Mouse (Mus musculus): ENCODE results near the gene Ticam1. TPM values are rescaled to one million over a fixed set of nuclear protein-coding genes. Genes with fewer than 3 reads are reported as not detected.

Ticam1 gene
- total RNA-seq, 4 experiments from 2014 or later = 5.7 to 8.4 (median 6.5) TPM

DNA sequence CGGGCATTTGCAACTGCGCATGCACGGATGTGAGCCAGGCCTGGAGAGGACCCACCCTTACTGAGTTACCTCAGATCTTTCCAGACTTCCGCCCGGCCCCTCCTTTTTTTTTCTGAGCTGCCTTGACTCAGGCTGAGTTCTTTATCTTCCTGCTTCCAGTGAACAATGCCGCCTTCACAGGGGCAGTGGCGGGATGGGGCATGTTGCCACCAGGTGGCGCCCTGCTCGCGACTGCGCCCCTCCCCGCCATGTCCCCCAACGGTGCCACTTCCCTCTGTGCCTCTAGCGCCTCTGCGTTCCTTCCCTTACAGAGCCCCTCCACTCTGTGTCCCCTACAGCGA lies 14.6 kb upstream of the Ticam1 start:
- DNase-seq (ENCODE audit: low spot score in 2 of 2) = peak in 1 of 2 experiments; percentile 52

DNA sequence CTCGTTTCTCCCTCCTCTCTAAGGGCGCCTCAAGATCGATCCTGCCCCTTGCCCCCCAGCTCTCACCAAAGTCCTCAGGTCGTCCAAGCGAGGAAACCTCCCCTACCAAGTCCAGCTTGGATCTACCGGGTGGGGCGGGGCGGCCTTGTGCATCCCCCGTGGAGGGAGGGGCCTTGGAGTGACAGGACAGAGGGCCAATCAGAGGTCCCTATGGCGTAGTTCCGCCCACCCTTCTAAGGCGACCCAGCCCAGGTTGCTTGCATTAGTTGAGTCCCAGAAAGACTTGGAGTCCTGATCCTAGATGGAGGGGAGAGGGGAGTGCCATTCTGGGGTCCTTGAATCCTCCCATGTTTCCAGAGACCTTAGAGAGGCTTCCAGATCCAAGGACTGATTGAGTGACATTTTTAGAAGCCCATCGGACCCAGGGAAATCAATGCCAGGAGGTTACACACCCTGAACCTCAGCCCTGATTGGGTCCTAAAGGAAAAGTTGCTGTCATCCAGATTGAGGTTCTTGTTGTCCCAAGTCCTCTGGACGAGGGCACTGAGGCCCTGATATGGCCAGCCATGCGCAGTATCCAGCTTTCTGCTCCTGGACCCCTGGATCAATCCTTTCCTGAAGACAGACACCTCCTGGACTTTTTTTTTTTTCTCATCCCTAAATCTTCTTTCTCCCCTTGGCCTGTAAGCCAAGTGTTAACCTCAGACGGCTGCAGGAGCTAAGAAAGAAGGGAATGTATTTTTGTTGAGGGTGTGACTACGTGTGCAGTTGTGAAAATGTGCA lies 14.0 kb upstream of the Ticam1 start:
- DNase-seq (ENCODE audit: low spot score in 2 of 2) = peak in 1 of 2 experiments; percentile 59

DNA sequence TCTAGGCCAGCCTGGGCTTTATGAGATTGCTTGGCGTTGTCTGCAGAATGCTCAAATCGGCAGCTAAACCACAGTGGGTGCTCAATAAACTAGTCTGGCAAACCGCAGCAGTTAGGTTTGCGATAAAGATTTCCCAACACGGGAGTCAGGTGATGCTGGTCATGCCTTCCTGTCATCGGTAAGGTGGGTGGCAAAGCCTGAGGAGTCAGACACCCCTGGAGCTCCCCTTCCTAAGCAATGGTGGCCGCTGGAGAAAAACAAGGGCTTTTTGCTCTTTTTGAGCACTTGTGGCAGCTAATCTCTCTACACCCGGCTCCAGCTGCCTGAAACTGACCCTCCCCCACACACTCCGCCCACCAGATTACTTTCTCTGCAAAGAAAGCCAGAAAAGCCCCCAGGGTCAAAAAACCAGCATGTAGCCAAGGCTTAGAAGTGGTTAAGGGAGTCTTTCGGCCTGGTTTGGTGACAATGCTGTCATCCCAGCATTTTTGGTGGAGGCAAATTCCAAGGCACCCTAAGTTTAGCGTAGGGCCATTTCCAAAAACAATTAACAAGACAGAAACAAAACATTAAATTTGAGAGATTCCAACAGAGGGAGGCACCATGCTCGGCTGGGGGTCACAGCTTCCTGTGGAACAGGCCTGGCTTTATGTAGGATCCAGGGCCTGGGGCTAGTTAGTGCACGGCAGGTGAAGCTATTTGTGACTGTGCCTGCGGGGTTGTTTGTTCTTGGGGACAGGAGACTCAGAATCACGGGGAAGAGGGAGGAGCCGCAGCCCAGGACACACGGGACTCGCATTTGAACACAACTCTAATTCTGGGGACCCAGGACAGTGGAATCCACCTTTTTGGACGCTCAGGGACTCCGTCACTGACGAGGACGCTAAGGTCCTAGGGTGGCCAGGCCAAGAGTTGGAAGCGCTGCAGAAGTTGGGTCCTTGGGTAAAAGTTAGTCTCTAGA lies 13.1 kb upstream of the Ticam1 start:
- DNase-seq (ENCODE audit: low spot score in 2 of 2) = no peak

DNA sequence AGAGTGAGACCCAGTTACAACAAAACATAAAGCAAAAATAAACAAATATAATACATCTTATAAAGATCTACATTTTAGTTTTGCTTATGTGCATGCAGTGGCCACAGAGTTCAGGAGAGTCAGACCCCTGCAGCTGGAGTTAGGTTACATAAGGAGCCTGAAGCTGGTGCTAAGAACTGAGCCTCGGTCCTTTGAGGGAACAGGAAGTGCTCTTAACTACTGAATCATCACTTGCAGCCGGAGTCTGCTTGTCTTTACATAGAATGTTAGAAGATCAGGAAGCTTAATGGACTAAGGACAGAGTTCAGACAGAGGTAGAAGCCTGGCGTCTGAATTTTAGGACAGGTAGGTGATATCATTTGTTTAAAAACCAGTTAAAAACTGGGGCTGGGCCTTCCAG lies 12.3 kb upstream of the Ticam1 start:
- no peak for DNase-seq (ENCODE audit: low spot score in 2 of 2)

DNA sequence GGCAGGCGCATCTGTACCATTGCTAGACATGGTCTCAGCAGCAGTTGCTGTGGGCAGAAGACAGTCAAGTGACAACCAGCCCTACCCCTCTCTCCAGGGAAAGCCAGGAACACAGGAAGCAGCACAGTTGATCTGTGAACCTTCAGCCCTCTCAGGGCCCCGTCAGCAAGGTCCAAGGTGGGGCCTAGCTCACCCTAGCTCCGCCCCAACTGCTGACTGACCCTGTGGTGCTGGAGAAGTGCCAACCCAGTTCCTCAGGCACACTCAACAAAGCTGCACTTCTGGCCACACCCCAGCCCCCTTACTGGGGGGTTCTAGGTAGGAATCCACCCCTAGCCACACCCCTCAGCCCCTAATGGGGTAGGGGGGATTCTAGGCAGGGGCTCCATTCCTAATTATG lies 11.2 kb upstream of the Ticam1 start:
- no peak for DNase-seq (ENCODE audit: low spot score in 2 of 2)

DNA sequence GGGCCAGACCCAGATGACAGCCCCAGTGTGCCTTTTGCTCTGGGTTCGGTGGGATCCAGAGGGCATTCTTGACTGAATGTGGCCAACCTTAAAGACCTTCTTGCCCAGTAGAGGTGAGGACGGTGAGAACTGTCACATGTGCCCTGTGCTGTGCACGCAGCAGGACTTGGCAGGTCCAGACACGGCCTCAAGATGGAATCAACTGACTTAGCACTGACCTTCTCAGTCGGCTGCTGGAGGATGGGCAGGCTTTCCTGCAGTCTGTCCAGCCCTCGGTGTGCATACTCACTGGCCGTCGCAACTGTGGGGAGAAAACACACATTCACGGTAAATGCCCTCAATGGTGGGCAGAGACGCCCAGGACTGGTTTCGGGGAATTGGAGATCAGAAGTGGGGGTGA lies 9.4 kb upstream of the Ticam1 start:
- no peak for DNase-seq (ENCODE audit: low spot score in 2 of 2)

DNA sequence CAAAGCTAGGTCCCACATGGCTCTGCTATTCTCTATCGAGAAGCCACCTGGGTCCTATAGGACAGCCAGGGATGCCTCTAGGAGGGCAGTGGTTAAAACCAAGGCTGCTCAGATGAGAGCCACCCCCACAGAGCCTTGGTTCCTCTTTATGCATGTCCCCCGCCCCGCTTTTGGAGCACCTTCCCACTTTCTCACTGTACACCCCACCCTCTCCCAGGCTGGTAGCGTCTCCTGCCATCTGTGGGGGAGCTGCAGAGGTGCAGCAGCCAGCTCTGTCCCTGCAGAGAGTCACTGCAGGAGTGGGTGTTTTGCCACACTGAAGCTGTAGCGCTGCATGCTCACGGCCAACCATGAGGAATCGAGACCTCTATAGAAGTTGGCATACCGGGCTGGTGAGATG lies 6.7 kb upstream of the Ticam1 start:
- DNase-seq (ENCODE audit: low spot score in 2 of 2) = peak in 1 of 2 experiments; percentile 81

DNA sequence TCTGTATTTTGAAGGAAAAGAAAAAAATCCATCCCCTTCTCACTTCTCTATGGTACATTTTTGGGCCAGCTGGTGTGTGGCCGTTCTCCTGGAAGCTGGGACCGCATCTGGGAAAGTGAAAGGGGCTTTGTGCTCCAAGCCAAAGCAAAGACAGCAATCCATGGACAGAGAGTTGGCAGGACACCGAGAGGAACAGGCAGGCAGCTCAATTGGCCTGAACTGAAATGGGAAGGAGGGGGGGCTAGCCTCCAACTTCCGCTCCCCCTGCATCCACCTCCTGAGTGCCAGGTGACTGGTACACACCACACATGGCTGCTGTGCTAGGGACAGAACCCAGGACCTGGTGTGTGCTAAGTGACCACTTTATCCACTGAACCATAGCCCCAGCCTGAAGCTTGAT lies 6.2 kb upstream of the Ticam1 start:
- DNase-seq (ENCODE audit: low spot score in 2 of 2) = no peak

DNA sequence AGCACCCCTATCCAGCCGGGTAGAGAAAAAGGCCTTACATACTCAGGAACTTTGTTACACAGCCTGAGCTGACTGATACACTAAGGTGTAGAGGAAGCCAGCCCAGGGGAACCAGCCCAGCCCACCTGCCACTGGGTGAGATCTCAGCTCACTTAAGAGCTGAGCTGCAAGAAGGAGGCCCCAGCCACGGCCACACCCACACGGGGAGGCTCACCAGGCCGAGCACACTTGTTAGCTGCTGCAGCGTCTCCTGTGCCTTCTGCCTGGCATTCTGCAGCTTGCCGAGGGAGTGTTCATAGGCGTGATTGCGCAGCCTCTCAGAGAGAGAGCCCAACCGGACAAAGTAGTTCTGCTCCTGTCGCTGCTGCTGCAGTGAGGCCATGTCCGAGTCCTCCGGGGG lies 4.6 kb upstream of the Ticam1 start:
- DNase-seq (ENCODE audit: low spot score in 2 of 2) = no peak

DNA sequence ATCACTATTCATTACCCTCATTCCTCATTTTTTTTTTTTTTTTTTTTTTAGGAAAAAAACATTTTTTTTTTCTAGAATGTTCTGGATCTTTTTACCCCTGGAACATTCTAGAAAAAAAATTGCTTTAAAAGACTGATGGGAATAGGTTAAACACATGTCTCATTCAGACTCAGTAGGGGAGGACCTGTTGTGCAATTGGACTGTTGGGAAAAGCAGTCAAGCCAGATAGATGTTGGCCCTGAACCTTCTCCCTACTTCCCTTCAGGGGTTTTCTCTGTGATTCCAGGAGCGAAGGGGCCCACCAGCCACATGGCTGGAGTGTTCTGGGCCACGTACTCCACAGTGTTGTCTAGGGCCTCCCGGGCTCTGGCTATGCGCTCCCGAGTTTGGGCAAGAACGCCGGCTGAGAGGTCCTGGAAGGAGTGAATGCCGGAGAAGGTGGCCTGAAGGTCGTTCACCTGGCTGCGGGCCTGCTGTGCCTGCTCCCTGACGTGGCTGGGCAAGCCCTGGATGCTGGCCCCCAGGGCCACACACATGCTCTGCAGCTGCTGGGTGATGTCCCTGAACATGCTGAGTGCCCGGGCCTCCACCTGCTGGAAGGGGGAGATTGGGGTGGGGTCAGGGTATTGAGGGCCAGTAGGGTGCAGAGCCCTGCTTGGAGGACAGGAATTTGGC lies 3.0 kb upstream of the Ticam1 start:
- no peak for DNase-seq (ENCODE audit: low spot score in 2 of 2)

DNA sequence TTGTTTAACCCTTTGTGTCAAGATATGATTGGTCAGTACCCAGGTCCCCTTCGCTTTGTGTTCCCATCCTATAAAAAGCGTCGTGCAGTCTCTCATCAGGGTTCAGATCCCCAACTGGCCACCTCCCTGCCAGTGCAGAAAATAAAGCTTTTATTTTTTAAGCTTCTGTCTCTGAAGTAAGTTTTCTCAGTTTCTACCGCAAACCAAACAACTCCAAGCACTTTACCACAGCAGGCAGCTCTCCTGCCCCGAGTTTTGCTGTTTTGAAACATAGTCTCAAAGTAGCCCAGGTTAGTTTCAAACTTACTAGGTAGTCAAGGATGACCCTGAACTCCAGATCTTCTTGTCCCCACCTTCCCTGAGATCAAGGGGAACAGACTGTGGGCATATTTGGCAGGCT lies 1.8 kb upstream of the Ticam1 start:
- DNase-seq (ENCODE audit: low spot score in 2 of 2) = no peak

DNA sequence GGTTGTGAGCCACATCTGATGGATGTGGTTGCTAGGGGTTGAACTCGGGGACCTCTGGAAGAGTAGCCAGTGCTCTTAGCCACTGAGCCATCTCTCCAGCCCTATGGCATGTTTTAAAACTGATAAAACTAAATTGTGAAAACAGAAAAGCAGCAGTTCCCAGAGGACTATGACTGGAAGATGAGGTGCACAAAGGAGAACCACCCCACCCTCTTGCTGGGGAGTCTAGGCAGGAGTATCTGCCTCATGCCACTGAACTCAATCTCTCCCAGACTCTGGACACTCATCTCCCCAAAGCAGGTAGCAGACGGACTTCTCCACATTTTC lies 944 bp upstream of the Ticam1 start:
- DNase-seq (ENCODE audit: low spot score in 2 of 2) = no peak

DNA sequence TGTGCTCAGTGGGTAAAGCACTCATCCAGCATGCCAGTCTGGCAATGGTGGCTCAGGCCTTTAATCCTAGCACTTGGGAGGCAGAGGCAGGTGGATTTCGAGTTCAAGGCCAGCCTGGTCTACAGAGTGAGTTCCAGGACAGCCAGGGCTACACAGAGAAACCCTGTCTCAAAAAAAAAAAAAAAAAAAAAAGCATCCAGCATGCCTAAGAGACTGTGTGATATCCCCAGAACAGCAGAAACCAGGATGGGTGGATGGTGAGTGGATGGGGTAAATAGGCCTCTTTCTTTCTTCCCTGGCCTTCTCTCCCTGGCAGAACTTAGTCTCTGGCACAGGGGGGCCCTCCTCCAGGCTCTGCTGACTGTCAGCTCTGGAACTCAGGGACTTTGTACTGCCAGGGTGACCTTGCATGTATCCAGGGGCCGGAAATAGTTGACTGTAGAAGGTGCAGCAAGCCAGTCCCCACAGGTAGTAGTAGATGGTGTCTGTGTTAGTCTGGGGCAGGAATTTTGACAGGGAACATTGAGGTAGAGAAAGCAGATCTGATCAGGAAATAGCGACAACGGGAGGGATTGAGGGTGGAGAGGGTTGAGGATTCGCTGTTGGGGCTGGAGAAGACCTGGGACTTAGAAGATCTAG lies 625 bp downstream of the Ticam1 start:
- DNase-seq (ENCODE audit: low spot score in 2 of 2) = no peak

DNA sequence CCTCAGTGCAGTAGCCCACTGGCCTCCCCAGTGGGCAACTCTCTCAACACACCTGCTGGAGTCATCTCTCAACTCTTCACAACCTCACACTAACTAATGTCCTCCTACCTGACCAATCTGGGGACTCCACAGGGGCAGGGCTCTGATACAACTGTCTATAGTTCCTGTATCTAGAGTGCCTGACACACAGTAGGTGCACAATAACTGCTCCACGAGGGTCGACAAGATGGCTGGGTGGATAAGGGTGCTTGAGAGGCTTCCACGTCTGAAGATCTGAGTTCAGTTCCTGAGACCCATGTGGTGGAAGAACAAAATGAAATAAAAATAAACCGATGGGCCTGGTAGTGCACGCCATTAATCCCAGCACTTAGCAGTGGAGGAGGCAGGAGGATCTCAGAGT lies 2.6 kb downstream of the Ticam1 start:
- no peak for DNase-seq (ENCODE audit: low spot score in 2 of 2)

DNA sequence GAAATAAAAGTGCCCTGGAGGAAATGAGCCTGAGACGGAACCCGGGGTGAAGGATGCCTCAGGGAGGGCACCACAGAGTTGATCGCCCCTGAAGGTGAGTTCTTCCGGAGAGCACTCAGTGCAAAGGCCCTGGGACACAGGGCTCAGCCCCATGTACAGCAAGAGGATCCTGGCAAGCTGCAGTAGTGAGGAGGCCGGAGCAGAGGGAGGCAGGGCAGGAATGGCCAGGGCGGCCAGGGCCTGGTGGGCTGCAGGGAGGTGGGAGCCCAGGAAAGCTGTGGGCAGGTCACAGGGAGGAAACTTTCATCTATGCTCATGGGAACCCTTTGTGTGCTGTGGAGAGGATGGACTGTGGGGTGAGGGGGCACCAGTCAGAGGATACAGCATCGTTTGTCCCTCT lies 3.1 kb downstream of the Ticam1 start:
- DNase-seq (ENCODE audit: low spot score in 2 of 2) = no peak

DNA sequence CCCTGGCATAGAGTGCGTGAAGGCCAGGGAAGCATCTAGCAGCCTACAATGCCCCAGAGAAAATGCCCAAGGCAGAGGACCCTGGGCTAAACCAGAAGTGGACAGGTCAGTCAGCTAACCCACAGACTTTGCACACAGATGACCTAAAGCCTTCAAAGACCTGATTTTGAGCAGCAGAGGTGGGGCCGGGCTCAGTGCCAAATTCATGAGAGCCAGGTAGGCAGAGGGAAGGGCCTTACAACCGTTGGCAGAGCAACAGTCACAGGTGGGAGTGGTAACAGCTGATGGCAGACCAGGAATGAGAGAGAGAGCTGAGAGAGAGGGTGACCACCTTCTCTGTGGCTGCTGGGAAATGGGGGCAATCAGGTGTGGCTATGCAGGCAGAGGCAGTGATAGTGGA lies 3.9 kb downstream of the Ticam1 start:
- DNase-seq (ENCODE audit: low spot score in 2 of 2) = no peak

DNA sequence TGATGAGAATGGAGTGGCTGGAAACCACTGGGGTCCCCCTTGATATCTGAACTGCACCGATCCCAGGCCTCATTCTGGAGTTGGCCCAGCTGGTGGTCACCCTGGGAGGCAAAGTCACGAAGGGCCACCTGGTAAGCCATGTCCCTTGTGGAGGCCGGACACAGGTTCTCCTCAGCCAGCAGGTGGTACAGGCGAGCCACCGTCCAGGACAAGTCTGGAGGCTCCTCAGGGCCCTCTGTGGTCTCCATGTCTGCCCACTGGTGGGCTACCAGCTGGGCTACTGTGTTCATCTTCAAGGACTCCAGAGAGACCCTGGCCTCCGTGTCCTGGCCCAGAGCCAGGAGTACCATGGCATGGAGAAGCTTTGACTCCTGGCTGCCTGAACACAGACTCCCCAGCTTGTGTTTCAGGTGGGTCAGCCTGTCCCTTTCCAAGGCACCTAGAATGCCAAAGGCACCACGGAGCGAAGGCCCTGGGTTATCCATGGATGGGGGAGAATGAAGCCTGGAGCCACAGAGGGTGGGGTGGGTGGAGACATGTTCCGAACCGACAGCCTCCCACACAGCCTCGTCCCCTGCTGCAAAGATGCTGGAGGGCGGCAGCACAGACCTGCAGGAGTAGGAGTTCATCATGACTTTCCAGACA lies 4.9 kb downstream of the Ticam1 start:
- no peak for DNase-seq (ENCODE audit: low spot score in 2 of 2)

DNA sequence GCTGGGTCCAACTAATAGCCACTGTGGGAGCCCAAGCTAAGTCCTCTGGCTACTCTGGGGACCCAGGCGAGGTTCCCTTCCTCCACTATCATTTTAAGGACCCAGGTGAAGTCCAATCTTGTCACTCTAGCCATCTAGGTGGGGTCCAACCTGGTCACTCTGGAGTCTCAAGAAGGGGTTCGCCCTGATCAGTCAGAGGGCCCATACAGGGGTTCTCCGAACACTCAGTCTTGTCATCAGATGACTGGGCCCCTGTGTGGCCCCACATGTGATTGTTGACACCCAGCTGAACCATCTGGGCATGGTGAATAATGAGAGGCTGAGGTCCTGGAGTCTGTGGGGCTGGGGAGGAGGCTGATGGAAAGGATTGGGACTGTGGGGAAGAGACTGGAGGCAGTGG lies 6.8 kb downstream of the Ticam1 start:
- no peak for DNase-seq (ENCODE audit: low spot score in 2 of 2)

DNA sequence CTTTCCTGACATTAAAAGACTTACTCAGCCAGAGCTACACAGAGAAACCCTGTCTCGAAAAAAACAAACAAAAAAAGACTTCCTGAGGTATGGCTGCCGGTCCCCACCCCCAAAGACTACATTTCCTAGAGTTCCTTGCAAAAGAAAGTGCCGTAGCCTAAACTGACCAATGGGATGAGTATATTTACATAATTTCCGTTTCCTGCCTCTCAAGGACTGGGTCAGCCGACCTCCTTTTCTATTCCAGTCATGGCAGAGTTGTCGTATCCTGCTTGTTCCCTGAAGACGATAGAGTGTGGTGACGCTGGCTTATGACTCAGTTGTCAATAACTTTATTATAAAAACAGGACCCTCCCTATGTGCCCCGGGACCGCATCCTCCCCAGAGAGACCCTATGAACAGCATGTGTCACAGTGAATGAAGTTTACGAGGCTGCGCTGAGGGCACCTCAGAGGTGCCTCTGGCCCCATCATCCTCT lies 7.4 kb downstream of the Ticam1 start:
- peak in 1 of 2 experiments; percentile 73 for DNase-seq (ENCODE audit: low spot score in 2 of 2)

DNA sequence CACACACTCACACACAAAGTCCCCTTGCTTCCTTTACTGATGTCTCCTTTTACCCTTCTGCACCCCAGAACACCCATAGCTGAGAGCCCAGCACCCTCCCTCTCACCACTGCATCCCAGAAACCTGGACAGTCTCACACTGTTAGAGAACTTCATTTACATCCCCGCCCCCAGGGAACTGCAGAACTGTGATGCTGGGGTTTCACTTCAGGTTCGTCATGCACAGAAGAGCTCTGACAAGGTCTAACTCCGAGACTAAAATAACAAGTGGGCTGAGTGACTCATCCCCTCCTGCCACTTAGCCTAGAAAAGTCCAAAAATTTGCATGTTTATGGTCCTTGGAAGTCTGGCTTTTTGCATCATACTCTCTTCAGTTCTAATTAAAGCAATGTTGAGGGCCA lies 10.3 kb downstream of the Ticam1 start:
- peak in 1 of 2 experiments; percentile 90 for DNase-seq (ENCODE audit: low spot score in 2 of 2)

DNA sequence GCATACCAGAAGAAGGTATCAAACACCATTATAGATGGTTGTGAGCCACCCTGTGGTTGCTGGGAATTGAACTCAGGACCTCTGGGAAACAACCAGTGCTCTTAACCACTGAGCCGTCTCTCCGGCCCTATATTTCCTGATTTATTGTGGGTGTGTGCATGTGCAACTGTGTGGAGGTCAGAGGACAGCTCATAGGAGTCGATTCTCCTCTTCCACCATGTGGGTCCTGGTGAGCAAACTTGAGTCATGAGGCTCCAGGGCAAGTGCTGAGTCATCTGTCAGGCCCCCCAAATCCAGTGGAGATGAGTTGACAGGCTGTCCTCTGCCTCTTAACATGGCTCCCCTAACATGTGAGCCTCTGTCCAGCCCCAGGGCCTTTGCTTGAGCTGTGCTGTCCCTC lies 10.7 kb downstream of the Ticam1 start:
- no peak for DNase-seq (ENCODE audit: low spot score in 2 of 2)

Measured in left cerebral cortex, adult 8-10 months (tissue).